Mouse (Mus musculus) urinary bladder, adult 2 months (tissue): ENCODE data around the gene Armh4. TPM values are rescaled to one million over a fixed set of nuclear protein-coding genes. Genes with fewer than 3 reads are reported as not detected.
"Not testable (repeated sequence)": the region's sequence is repeated elsewhere in the genome, so short reads cannot be mapped to it uniquely, and the experiment has no call there.

Source experiments
- DNase-seq: peaks from one replicate; pipeline ENCODE4 v3.0.0; 2022; ENCODE audit warnings: low spot score
- polyA plus RNA-seq: library from polyadenylated mRNA; depleted of rRNA; stranded (reverse); fragments of >200 nt; gene quantifications from 2 replicates; pipeline ENCODE4 v1.2.3, GENCODE M21; 2012; rRNA removed

The Armh4 gene
- 29.4 and 32.1 TPM in 2 replicates for polyA plus RNA-seq

GRCm38 (mm10) chr14:49782715-49783531 is at the start of gene Armh4:
TSS of gene Armh4 (minus strand) at chr14:49783383.
- DNase-seq = peak; percentile 59

- no peak for DNase-seq
These were observed 46.3 kb upstream of the Armh4 start for GRCm38 (mm10) chr14:49829192-49830171.

GRCm38 (mm10) chr14:49819721-49820440 is 36.7 kb upstream of the Armh4 start:
- not testable (repeated sequence) for DNase-seq

- not testable (repeated sequence) for DNase-seq
These were observed 35.6 kb upstream of the Armh4 start for GRCm38 (mm10) chr14:49818713-49819208.

GRCm38 (mm10) chr14:49812966-49813365 is 29.8 kb upstream of the Armh4 start:
- DNase-seq = not testable (repeated sequence)

GRCm38 (mm10) chr14:49805051-49805450 is 21.9 kb upstream of the Armh4 start:
- DNase-seq = not testable (repeated sequence)

GRCm38 (mm10) chr14:49801444-49801843 is 18.3 kb upstream of the Armh4 start:
- DNase-seq = no peak

- DNase-seq = no peak
These were observed 10.8 kb upstream of the Armh4 start for GRCm38 (mm10) chr14:49793948-49794347.

- DNase-seq = no peak
These were observed 7.4 kb upstream of the Armh4 start for GRCm38 (mm10) chr14:49790542-49790941.

GRCm38 (mm10) chr14:49785793-49786192 is 2.6 kb upstream of the Armh4 start:
- DNase-seq = no peak

- no peak for DNase-seq
These were observed 683 bp upstream of the Armh4 start for GRCm38 (mm10) chr14:49783866-49784265.

GRCm38 (mm10) chr14:49780416-49780815 is 2.8 kb downstream of the Armh4 start:
- DNase-seq = no peak

- not testable (repeated sequence) for DNase-seq
These were observed 5.6 kb downstream of the Armh4 start for GRCm38 (mm10) chr14:49777539-49777938.

GRCm38 (mm10) chr14:49771746-49772145 is 11.4 kb downstream of the Armh4 start:
- no peak for DNase-seq

GRCm38 (mm10) chr14:49766601-49767000 is 16.6 kb downstream of the Armh4 start:
- DNase-seq = no peak

- no peak for DNase-seq
These were observed 27.3 kb downstream of the Armh4 start for GRCm38 (mm10) chr14:49755845-49756244.

- DNase-seq = no peak
These were observed 30.6 kb downstream of the Armh4 start for GRCm38 (mm10) chr14:49752614-49753013.

GRCm38 (mm10) chr14:49745874-49746273 is 37.3 kb downstream of the Armh4 start:
- no peak for DNase-seq

- no peak for DNase-seq
These were observed 39.1 kb downstream of the Armh4 start for GRCm38 (mm10) chr14:49743946-49744526.

GRCm38 (mm10) chr14:49739328-49739727 is 43.9 kb downstream of the Armh4 start:
- DNase-seq = no peak

GRCm38 (mm10) chr14:49738441-49739088 is 44.6 kb downstream of the Armh4 start:
- no peak for DNase-seq
